Mouse (Mus musculus) liver, embryonic 14.5 days (tissue): ENCODE measurements around the gene Fbxw7. TPM values are rescaled to one million over a fixed set of nuclear protein-coding genes. Genes with fewer than 3 reads are reported as not detected.
A peak's percentile ranks its signal among the peaks of the same experiment; 100 is the strongest.

ENCODE experiments used
- ATAC-seq: fragments of 200-750 bp; cut with Nextera tagmentation; 2 replicates; pipeline ENCODE4 v1.8.0; 2017; ENCODE audit warnings: moderate number of reproducible peaks, mild to moderate bottlenecking, moderate library complexity; ENCODE audit not compliant: insufficient read depth
- DNase-seq, 3 experiments: peaks; one replicate each; pipeline ENCODE4 v3.0.0-alpha.2; 2012 to 2013; ENCODE audit warnings: low read depth in 3 of 3, low spot score in 3 of 3
- H3K27ac ChIP-seq: fragments of 300-500 bp; sonication (generic); 2 replicates; pipeline ENCODE4 v1.5.1; 2014; ENCODE audit warnings: moderate library complexity, mild to moderate bottlenecking, control low read depth, inconsistent platforms
- H3K27me3 ChIP-seq: fragments of 300-500 bp; sonication (generic); 2 replicates; pipeline ENCODE4 v1.6.1; 2014; ENCODE audit warnings: mild to moderate bottlenecking, low read length, moderate library complexity; ENCODE audit not compliant: control insufficient read depth, insufficient read depth
- H3K36me3 ChIP-seq: fragments of 300-500 bp; sonication (generic); replicated peaks from 2 replicates; pipeline ENCODE4 v1.6.1; 2014; ENCODE audit warnings: low read depth; ENCODE audit not compliant: control insufficient read depth, insufficient read depth
- H3K4me1 ChIP-seq, 2 experiments: fragments of 200-500 bp in 1 of 2; fragments of 300-500 bp in 1 of 2; sonication (generic) in 1 of 2; replicated peaks; 2 replicates each; pipeline ENCODE4 v1.6.1; 2012 to 2014; ENCODE audit warnings: antibody characterized with exemption in 1 of 2, inconsistent platforms in 1 of 2, low read length in 1 of 2; ENCODE audit not compliant: control insufficient read depth in 2 of 2, insufficient read depth in 2 of 2
- H3K4me2 ChIP-seq: fragments of 300-500 bp; sonication (generic); 2 replicates; pipeline ENCODE4 v1.6.1; 2014; ENCODE audit warnings: low read depth, mild to moderate bottlenecking, control low read depth, moderate library complexity
- H3K4me3 ChIP-seq, 2 experiments: fragments of 200-500 bp in 1 of 2; fragments of 300-500 bp in 1 of 2; sonication (generic) in 1 of 2; 2 replicates each; pipeline ENCODE4 v1.5.1; 2012 to 2014; ENCODE audit warnings: low read depth in 2 of 2, low read length in 2 of 2, mild to moderate bottlenecking in 2 of 2, control low read depth in 1 of 2, inconsistent platforms in 1 of 2, moderate library complexity in 1 of 2; ENCODE audit not compliant: insufficient read depth in 1 of 2
- H3K9ac ChIP-seq: fragments of 300-500 bp; sonication (generic); replicated peaks from 2 replicates; pipeline ENCODE4 v1.6.1; 2014; ENCODE audit warnings: mild to moderate bottlenecking, control low read depth, moderate library complexity
- H3K9me3 ChIP-seq: fragments of 300-500 bp; sonication (generic); 2 replicates; pipeline ENCODE4 v1.6.1; 2016; ENCODE audit warnings: low read length, mixed read lengths; ENCODE audit not compliant: control insufficient read depth
- CTCF ChIP-seq: IDR thresholded peaks from 2 replicates; pipeline ENCODE4 v1.5.1; 2016; ENCODE audit warnings: antibody characterized with exemption, low read depth, control low read depth
- EP300 ChIP-seq: IDR thresholded peaks from 2 replicates; pipeline ENCODE4 v1.6.1; 2016; ENCODE audit warnings: antibody characterized with exemption, low read depth
- WGBS: fragments of 180-500 bp; shearing (Covaris S2); extraction: QIAGEN DNeasy Blood & Tissue Kit; methylation state at CpG from one replicate; pipeline ENCODE4 v1.1.7; 2014; ENCODE audit not compliant: insufficient replicate concordance; 5-methylcytosine and 5-hydroxymethylcytosine counted together
- polyA plus RNA-seq, 2 experiments: library from polyadenylated mRNA; depleted of rRNA in 1 of 2; stranded (reverse) in 1 of 2; unstranded in 1 of 2; fragments of >200 nt; fragmentation: Nextera tagmentation in 1 of 2; extraction: Ambion mirVana in 1 of 2; gene quantifications; 2 replicates each; pipeline versions ENCODE4 v1.2.1 to v1.2.3; 2012 to 2014

Fbxw7 gene
- 1.6 and 2.5 TPM in 2 replicates for polyA plus RNA-seq (2012; rRNA removed)
- 2.4 and 2.8 TPM in 2 replicates for polyA plus RNA-seq (2014; fragmentation: Nextera tagmentation; extraction: Ambion mirVana)

DNA sequence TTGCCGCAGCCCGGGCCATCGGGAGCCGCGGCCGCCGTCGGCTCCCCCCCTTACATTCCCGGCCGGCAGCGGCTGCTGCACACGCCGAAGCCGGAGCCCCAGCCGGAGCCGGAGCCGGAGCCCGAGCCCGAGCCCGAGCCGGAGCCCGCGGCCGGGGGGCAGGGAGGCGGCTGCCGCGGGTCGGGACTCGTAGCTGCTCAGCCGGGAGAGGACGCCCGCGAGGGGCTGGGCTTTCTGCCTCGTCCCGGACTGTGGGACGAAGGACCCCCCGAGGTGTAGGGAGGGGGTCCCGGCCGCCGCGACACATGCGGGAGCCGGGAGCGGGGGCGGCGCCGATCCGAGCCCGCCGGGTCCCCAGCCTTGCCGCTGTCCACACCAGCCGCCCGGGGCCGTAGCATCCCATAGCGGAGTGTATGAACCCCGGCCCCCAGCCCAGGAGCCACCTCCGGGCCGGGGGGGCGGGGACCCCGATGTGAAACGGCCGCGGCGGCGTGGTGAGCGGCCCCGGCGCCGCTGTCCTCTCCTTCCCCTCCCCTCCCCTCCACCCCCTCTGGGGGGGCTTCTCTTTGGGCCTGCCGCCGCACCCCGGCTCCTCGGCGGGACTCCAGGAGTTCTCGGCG lies at the start of gene Fbxw7:
TSS of gene Fbxw7 (plus strand) at position 507 of the 620 bp plus-strand sequence.
- Histone ChIP-seq H3K9ac (peak within 1 kb of the TSS; percentile 94), H3K4me2 (peak within 1 kb of the TSS; percentile 89), H3K36me3 (no peaks in the 10 kb centered on the region), H3K27me3 (no peaks in the 10 kb centered on the region), H3K4me3 (peak within 1 kb of the TSS; percentile 91 to 96), H3K27ac (peak within 1 kb of the TSS; percentile 94), H3K4me1 (peaks cover 11 to 20% of the 10 kb centered on the region in 2 experiments), H3K9me3 (no peaks in the 10 kb centered on the region)
- ATAC-seq (peak; percentile 25; the same call in 1 of the 2 replicates), DNase-seq (no peak)
- TF ChIP-seq EP300 (no peak), CTCF (no peak)
- WGBS = 0% methylated on average over 57 of the region's 76 CpGs

DNA sequence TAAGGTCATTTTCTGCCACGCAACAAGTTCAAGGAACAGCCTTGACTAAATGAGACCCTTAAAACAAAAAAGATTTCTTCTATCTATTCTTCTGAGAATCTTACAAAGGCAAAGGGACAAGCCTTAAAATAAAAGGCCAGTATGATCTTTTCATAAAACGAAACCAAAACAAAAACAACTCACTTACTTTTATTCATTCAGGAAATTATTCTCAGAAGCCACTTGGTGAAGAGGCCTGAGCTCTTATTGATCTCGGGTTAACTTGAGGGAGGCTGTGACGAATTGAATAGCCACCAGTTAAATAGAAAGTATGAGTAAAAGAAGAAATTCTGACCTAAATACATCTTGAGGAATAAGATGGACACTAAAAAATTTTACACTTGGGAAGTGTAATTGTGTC lies 46.1 kb upstream of the Fbxw7 start:
- Histone ChIP-seq H3K36me3 (no peaks in the 10 kb centered on the region), H3K4me3 (no peak overlapping the region), H3K27me3 (no peaks in the 10 kb centered on the region), H3K9ac (no peak overlapping the region), H3K4me1 (peaks cover 23 to 37% of the 10 kb centered on the region in 2 experiments), H3K9me3 (no peaks in the 10 kb centered on the region), H3K27ac (no peak overlapping the region), H3K4me2 (no peak overlapping the region)
- WGBS = 73% methylated on average over 4 of the region's 4 CpGs
- TF ChIP-seq EP300 (no peak), CTCF (no peak)
- DNase-seq = no peak
- ATAC-seq = no peak

GRCm38 (mm10) chr3:84769411-84769810 lies 45.7 kb upstream of the Fbxw7 start:
- ATAC-seq (no peak), DNase-seq (no peak)
- no peak overlapping the region for H3K9ac ChIP-seq
- 47% methylated on average over 6 of the region's 6 CpGs for WGBS
- no peaks in the 10 kb centered on the region for H3K36me3 ChIP-seq
- no peak for TF ChIP-seq EP300
- no peak for TF ChIP-seq CTCF
- no peak overlapping the region for H3K4me3 ChIP-seq
- H3K4me1 ChIP-seq = peaks cover 23 to 37% of the 10 kb centered on the region in 2 experiments
- H3K4me2 ChIP-seq = no peak overlapping the region
- H3K27me3 ChIP-seq = no peaks in the 10 kb centered on the region
- H3K9me3 ChIP-seq = no peaks in the 10 kb centered on the region
- no peak overlapping the region for H3K27ac ChIP-seq

GRCm38 (mm10) chr3:84770518-84770917 lies 44.5 kb upstream of the Fbxw7 start:
- no peaks in the 10 kb centered on the region for H3K9me3 ChIP-seq
- no peaks in the 10 kb centered on the region for H3K27me3 ChIP-seq
- peaks cover 23 to 37% of the 10 kb centered on the region in 2 experiments for H3K4me1 ChIP-seq
- no peak overlapping the region for H3K27ac ChIP-seq
- no peak for ATAC-seq
- no peak overlapping the region for H3K9ac ChIP-seq
- TF ChIP-seq CTCF (no peak), EP300 (no peak)
- no peak overlapping the region for H3K4me3 ChIP-seq
- H3K36me3 ChIP-seq = no peaks in the 10 kb centered on the region
- no peak overlapping the region for H3K4me2 ChIP-seq
- DNase-seq = no peak
- WGBS = 78% methylated on average over 6 of the region's 6 CpGs

- TF ChIP-seq CTCF (no peak; the same call in 1 of the 2 replicates), EP300 (peak; percentile 85)
- peak; percentile 100 for ATAC-seq
- 5% methylated on average over 2 of the region's 2 CpGs for WGBS
- Histone ChIP-seq H3K4me2 (peak overlapping the region; percentile 37), H3K36me3 (no peaks in the 10 kb centered on the region), H3K9ac (peak overlapping the region; percentile 49; the same call in 1 of the 2 replicates), H3K27me3 (no peaks in the 10 kb centered on the region), H3K27ac (peak overlapping the region; percentile 75), H3K4me1 (peaks cover 23 to 37% of the 10 kb centered on the region in 2 experiments), H3K9me3 (no peaks in the 10 kb centered on the region), H3K4me3 (no peak overlapping the region)
- peak; percentile 73 to 95 (median 91) for DNase-seq
Observed at GRCm38 (mm10) chr3:84771980-84772379, 43.1 kb upstream of the Fbxw7 start.
